Mouse (Mus musculus) heart, embryonic 16.5 days (tissue): ENCODE measurements around the gene Nectin1. TPM values are rescaled to one million over a fixed set of nuclear protein-coding genes. Genes with fewer than 3 reads are reported as not detected.

Source experiments
- ATAC-seq: fragments of 200-750 bp; cut with Nextera tagmentation; replicated peaks from 2 replicates; pipeline ENCODE4 v1.8.0; 2017; ENCODE audit warnings: moderate number of reproducible peaks; ENCODE audit not compliant: insufficient read depth, low FRiP score; ENCODE audit errors: extremely low read depth
- H3K27ac ChIP-seq: fragments of 300-500 bp; sonication (generic); 2 replicates; pipeline ENCODE4 v1.5.1; 2014; ENCODE audit warnings: mild to moderate bottlenecking, low read length, control low read depth, moderate library complexity
- H3K27me3 ChIP-seq: fragments of 300-500 bp; sonication (generic); 2 replicates; pipeline ENCODE4 v1.6.1; 2014; ENCODE audit warnings: low read length, mixed read lengths; ENCODE audit not compliant: control insufficient read depth, insufficient read depth
- H3K36me3 ChIP-seq: fragments of 300-500 bp; sonication (generic); 2 replicates; pipeline ENCODE4 v1.6.1; 2014; ENCODE audit not compliant: control insufficient read depth, insufficient read depth
- H3K4me1 ChIP-seq: fragments of 300-500 bp; sonication (generic); 2 replicates; pipeline ENCODE4 v1.6.1; 2014; ENCODE audit warnings: low read length, mixed read lengths; ENCODE audit not compliant: control insufficient read depth, insufficient read depth
- H3K4me2 ChIP-seq: fragments of 300-500 bp; sonication (generic); 2 replicates; pipeline ENCODE4 v1.6.1; 2014; ENCODE audit warnings: low read depth, mild to moderate bottlenecking, control low read depth, low read length
- H3K4me3 ChIP-seq: fragments of 300-500 bp; sonication (generic); 2 replicates; pipeline ENCODE4 v1.5.1; 2014; ENCODE audit warnings: mild to moderate bottlenecking, control low read depth, low read length
- H3K9ac ChIP-seq: fragments of 300-500 bp; sonication (generic); 2 replicates; pipeline ENCODE4 v1.6.1; 2014; ENCODE audit warnings: low read length, control low read depth
- H3K9me3 ChIP-seq: fragments of 300-500 bp; sonication (generic); replicated peaks from 2 replicates; pipeline ENCODE4 v1.6.1; 2016; ENCODE audit warnings: low read length; ENCODE audit not compliant: control insufficient read depth
- WGBS: fragments of 180-500 bp; shearing (Covaris S2); extraction: QIAGEN DNeasy Blood & Tissue Kit; methylation state at CpG from one replicate; pipeline ENCODE4 v1.1.7; 2014; 5-methylcytosine and 5-hydroxymethylcytosine counted together
- polyA plus RNA-seq: library from polyadenylated mRNA; unstranded; fragments of >200 nt; fragmentation: Nextera tagmentation; extraction: Ambion mirVana; gene quantifications from 2 replicates; pipeline ENCODE4 v1.2.1, GENCODE M21; 2015

The Nectin1 gene
- polyA plus RNA-seq, 1 experiment from 2014 or later: 2.0 TPM

GRCm38 (mm10) chr9:43797746-43798145 is 54.0 kb downstream of the Nectin1 start:
- Histone ChIP-seq H3K4me2 (no peak overlapping the region), H3K9me3 (no peaks in the 10 kb centered on the region), H3K27ac (no peak overlapping the region), H3K4me3 (no peak overlapping the region), H3K27me3 (no peaks in the 10 kb centered on the region), H3K4me1 (0 out of 2 replicates have a peak, but pooled peaks cover 3% of the 10 kb centered on the region), H3K36me3 (no peaks in the 10 kb centered on the region), H3K9ac (no peak overlapping the region)
- no peak for ATAC-seq
- 68% methylated on average over 7 of the region's 7 CpGs for WGBS

- no peak overlapping the region for H3K4me2 ChIP-seq
- H3K27me3 ChIP-seq: no peaks in the 10 kb centered on the region
- no peaks in the 10 kb centered on the region for H3K9me3 ChIP-seq
- H3K4me1 ChIP-seq: 0 out of 2 replicates have a peak, but pooled peaks cover 3% of the 10 kb centered on the region
- H3K4me3 ChIP-seq: no peak overlapping the region
- 53% methylated on average over 2 of the region's 2 CpGs for WGBS
- H3K27ac ChIP-seq: no peak overlapping the region
- no peak overlapping the region for H3K9ac ChIP-seq
- H3K36me3 ChIP-seq: no peaks in the 10 kb centered on the region
- no peak for ATAC-seq
Observed at GRCm38 (mm10) chr9:43800525-43800924, 56.7 kb downstream of the Nectin1 start.

- Histone ChIP-seq H3K4me1 (no peaks in the 10 kb centered on the region), H3K27me3 (no peaks in the 10 kb centered on the region), H3K27ac (no peak overlapping the region), H3K9me3 (no peaks in the 10 kb centered on the region), H3K36me3 (no peaks in the 10 kb centered on the region), H3K4me3 (no peak overlapping the region), H3K9ac (no peak overlapping the region), H3K4me2 (no peak overlapping the region)
- 48% methylated on average over 5 of the region's 5 CpGs for WGBS
- ATAC-seq: 0 out of 2 replicates have a peak, but pooled peaks have one; percentile 40
Observed at GRCm38 (mm10) chr9:43801911-43802310, 58.1 kb downstream of the Nectin1 start.

- Histone ChIP-seq H3K9ac (no peak overlapping the region), H3K4me3 (no peak overlapping the region), H3K27me3 (no peaks in the 10 kb centered on the region), H3K27ac (no peak overlapping the region), H3K9me3 (0 out of 2 replicates have a peak, but pooled peaks cover 3% of the 10 kb centered on the region), H3K4me1 (no peaks in the 10 kb centered on the region), H3K36me3 (no peaks in the 10 kb centered on the region), H3K4me2 (no peak overlapping the region)
- no peak for ATAC-seq
- 32% methylated on average over 6 of the region's 6 CpGs for WGBS
Observed at GRCm38 (mm10) chr9:43807565-43807964, 63.8 kb downstream of the Nectin1 start.

- H3K9ac ChIP-seq: no peak overlapping the region
- no peak overlapping the region for H3K4me2 ChIP-seq
- H3K4me3 ChIP-seq: no peak overlapping the region
Observed at GRCm38 (mm10) chr9:43808099-43808498, 64.3 kb downstream of the Nectin1 start.

GRCm38 (mm10) chr9:43808546-43808945 is 64.8 kb downstream of the Nectin1 start:
- no peak overlapping the region for H3K9ac ChIP-seq
- H3K27ac ChIP-seq: no peak overlapping the region
- 36% methylated on average over 7 of the region's 7 CpGs for WGBS
- 0 out of 2 replicates have a peak, but pooled peaks cover 3% of the 10 kb centered on the region for H3K9me3 ChIP-seq
- no peak overlapping the region for H3K4me2 ChIP-seq
- H3K4me1 ChIP-seq: no peaks in the 10 kb centered on the region
- no peak overlapping the region for H3K4me3 ChIP-seq
- no peaks in the 10 kb centered on the region for H3K27me3 ChIP-seq
- H3K36me3 ChIP-seq: no peaks in the 10 kb centered on the region
- no peak for ATAC-seq

More at GRCm38 (mm10) chr9:43808099-43808498, 64.3 kb downstream of the Nectin1 start:
- Histone ChIP-seq H3K27me3 (no peaks in the 10 kb centered on the region), H3K27ac (no peak overlapping the region), H3K36me3 (no peaks in the 10 kb centered on the region), H3K4me1 (no peaks in the 10 kb centered on the region), H3K9me3 (0 out of 2 replicates have a peak, but pooled peaks cover 3% of the 10 kb centered on the region)
- ATAC-seq: no peak
- 20% methylated on average over 4 of the region's 4 CpGs for WGBS

GRCm38 (mm10) chr9:43813156-43813555 is 69.4 kb downstream of the Nectin1 start:
- no peak for ATAC-seq
- 63% methylated on average over 2 of the region's 2 CpGs for WGBS
- H3K4me1 ChIP-seq: no peaks in the 10 kb centered on the region
- no peak overlapping the region for H3K4me2 ChIP-seq
- H3K27ac ChIP-seq: no peak overlapping the region
- no peaks in the 10 kb centered on the region for H3K36me3 ChIP-seq
- no peak overlapping the region for H3K9ac ChIP-seq
- H3K4me3 ChIP-seq: no peak overlapping the region
- no peaks in the 10 kb centered on the region; the same call in 1 of the 2 replicates for H3K27me3 ChIP-seq
- H3K9me3 ChIP-seq: 0 out of 2 replicates have a peak, but pooled peaks cover 3% of the 10 kb centered on the region

- Histone ChIP-seq H3K9me3 (no peaks in the 10 kb centered on the region), H3K4me2 (no peak overlapping the region), H3K27ac (no peak overlapping the region), H3K9ac (no peak overlapping the region), H3K4me1 (no peaks in the 10 kb centered on the region), H3K27me3 (no peaks in the 10 kb centered on the region; the same call in 1 of the 2 replicates), H3K36me3 (no peaks in the 10 kb centered on the region), H3K4me3 (no peak overlapping the region)
- 90% methylated on average over 5 of the region's 5 CpGs for WGBS
- no peak for ATAC-seq
Observed at GRCm38 (mm10) chr9:43822206-43822605, 78.4 kb downstream of the Nectin1 start.

GRCm38 (mm10) chr9:43825178-43825577 is 81.4 kb downstream of the Nectin1 start:
- H3K4me3 ChIP-seq: no peak overlapping the region
- 74% methylated on average over 5 of the region's 5 CpGs for WGBS
- H3K4me2 ChIP-seq: no peak overlapping the region
- no peak overlapping the region for H3K9ac ChIP-seq
- H3K4me1 ChIP-seq: no peaks in the 10 kb centered on the region
- H3K36me3 ChIP-seq: no peaks in the 10 kb centered on the region
- no peaks in the 10 kb centered on the region for H3K9me3 ChIP-seq
- no peak for ATAC-seq
- H3K27me3 ChIP-seq: no peaks in the 10 kb centered on the region; the same call in 1 of the 2 replicates
- H3K27ac ChIP-seq: no peak overlapping the region
